Mouse (Mus musculus) thymus, postnatal 25 days (tissue): ENCODE measurements around the gene Olfr112.
"Not testable (repeated sequence)": the region's sequence is repeated elsewhere in the genome, so short reads cannot be mapped to it uniquely, and the experiment has no call there.

Experiments used
- DNase-seq: peaks from one replicate; pipeline ENCODE4 v3.0.0; 2022

The Olfr112 gene

GRCm38 (mm10) chr17:37569351-37569750 is at the start of gene Olfr112:
Gene Olfr112 (minus strand): TSS chr17:37569451.
- DNase-seq = no peak

GRCm38 (mm10) chr17:37592643-37593042 is 23.4 kb upstream of the Olfr112 start, which contains the start of gene Olfr114:
Gene Olfr114 (minus strand): TSS chr17:37592743.
- DNase-seq = no peak

- DNase-seq = no peak
Measured at GRCm38 (mm10) chr17:37577563-37577962, 8.3 kb upstream of the Olfr112 start, which contains the start of gene Olfr113. Gene Olfr113 (minus strand): TSS chr17:37577663.

GRCm38 (mm10) chr17:37558913-37559615 is 10.2 kb downstream of the Olfr112 start:
- no peak for DNase-seq

GRCm38 (mm10) chr17:37543800-37544435 is 25.3 kb downstream of the Olfr112 start:
- DNase-seq = no peak

- no peak for DNase-seq
Measured at GRCm38 (mm10) chr17:37541454-37542119, 27.7 kb downstream of the Olfr112 start.

- not testable (repeated sequence) for DNase-seq
Measured at GRCm38 (mm10) chr17:37538416-37538815, 30.8 kb downstream of the Olfr112 start.

- no peak for DNase-seq
Measured at GRCm38 (mm10) chr17:37535173-37535572, 34.1 kb downstream of the Olfr112 start.

GRCm38 (mm10) chr17:37525427-37525826 is 43.8 kb downstream of the Olfr112 start:
- not testable (repeated sequence) for DNase-seq

GRCm38 (mm10) chr17:37524612-37525011 is 44.6 kb downstream of the Olfr112 start:
- DNase-seq = not testable (repeated sequence)
